ENCODE assay signal across 29 mouse cellular contexts in genomic region chr15:88603091-88603732, GRCm38 (mm10). TPM values are rescaled to one million over a fixed set of nuclear protein-coding genes. Genes with fewer than 3 reads are reported as not detected.
A peak's percentile ranks its signal among the peaks of the same experiment; 100 is the strongest.
DNase-seq lines count a peak whose midpoint lies in the region; ATAC-seq and TF ChIP-seq lines count a peak whose summit lies in the region.
"Had no signal": no experiment of that assay in that cellular context is flagged by ENCODE, and none has a peak within 500 bp of the region (broad histone marks: within the 10 kb centered on the region; RNA-seq: fewer than 3 reads in every experiment).

No protein-coding gene starts in this region.

- intact Hi-C loops in left cerebral cortex, postnatal 4 days (cut with DNase I) = no loop called here
- intact Hi-C loops in left cerebral cortex, postnatal 25 days (cut with DNase I) = no loop called here

- H3K4me3 ChIP-seq in embryonic facial prominence, embryonic 13.5 days = no peak overlapping the region
- H3K4me3 ChIP-seq: heart, embryonic 12.5 days; hindbrain, embryonic 13.5 days; megakaryocyte, embryonic 14.5 days; neural tube, embryonic 13.5 days had no signal

- TF ChIP-seq CTCF in brain, embryonic 14.5 days (IDR thresholded peaks at IDR 0.05; ENCODE audit: borderline replicate concordance, extremely low read depth, insufficient read depth, insufficient read length) = no peak

- peak; percentile 25 for DNase-seq in left cerebral cortex, postnatal 4 days
- DNase-seq in left cerebral cortex, postnatal 25 days (ENCODE audit: low spot score in 2 of 2) = no peak
- peak; percentile 37 for DNase-seq in brain, embryonic 14.5 days (ENCODE audit: low read depth)
- peak; percentile 71 for DNase-seq in cerebellum, adult 8-10 months
- DNase-seq in embryo, embryonic 11 days = no peak
- DNase-seq in gastrocnemius, postnatal 4 days (ENCODE audit: low spot score in 2 of 2) = no peak
- no peak for DNase-seq in left cerebral cortex, adult 8-10 months (ENCODE audit: low spot score in 2 of 2)
- DNase-seq: adrenal gland, postnatal 36 days; heart, postnatal 14 days; kidney, adult 8-10 months; kidney, postnatal 25 days; lung, adult 18-20 months; lung, postnatal 14 days; right cerebral cortex, postnatal 14 days; spleen, adult 18-20 months had no signal

- no peak for ATAC-seq in embryonic facial prominence, embryonic 13.5 days (ENCODE audit: insufficient number of reproducible peaks, insufficient read depth, low FRiP score, low TSS enrichment, low read depth)
- ATAC-seq: forebrain, embryonic 16.5 days had no signal

- no peak overlapping the region for H3K4me2 ChIP-seq in embryonic facial prominence, embryonic 13.5 days
- H3K4me2 ChIP-seq: heart, embryonic 12.5 days; hindbrain, embryonic 13.5 days; liver, embryonic 11.5 days; neural tube, embryonic 13.5 days had no signal

- H3K9ac ChIP-seq in embryonic facial prominence, embryonic 13.5 days = no peak overlapping the region
- H3K9ac ChIP-seq: heart, embryonic 12.5 days; hindbrain, embryonic 13.5 days; neural tube, embryonic 13.5 days had no signal

- peaks cover 5% of the 10 kb centered on the region; the same call in 1 of the 2 replicates for H3K4me1 ChIP-seq in embryonic facial prominence, embryonic 13.5 days
- H3K4me1 ChIP-seq: heart, embryonic 12.5 days; hindbrain, embryonic 13.5 days; megakaryocyte, embryonic 14.5 days; neural tube, embryonic 13.5 days had no signal

- H3K36me3 ChIP-seq in embryonic facial prominence, embryonic 13.5 days = no peaks in the 10 kb centered on the region
- H3K36me3 ChIP-seq: heart, embryonic 12.5 days; hindbrain, embryonic 13.5 days; neural tube, embryonic 13.5 days had no signal

- no peak for TF ChIP-seq POLR2A in brain, embryonic 14.5 days (IDR thresholded peaks at IDR 0.05; ENCODE audit: borderline replicate concordance, extremely low read depth, insufficient read depth, insufficient read length, poor library complexity, severe bottlenecking)

- 48% methylated on average over 9 of the region's 9 CpGs for WGBS in embryonic facial prominence, embryonic 13.5 days

- no peaks in the 10 kb centered on the region for H3K27me3 ChIP-seq in embryonic facial prominence, embryonic 13.5 days
- H3K27me3 ChIP-seq: heart, embryonic 12.5 days; hindbrain, embryonic 13.5 days; megakaryocyte, embryonic 14.5 days; neural tube, embryonic 13.5 days had no signal

- no peaks in the 10 kb centered on the region for H3K9me3 ChIP-seq in embryonic facial prominence, embryonic 13.5 days
- H3K9me3 ChIP-seq: hindbrain, embryonic 13.5 days; neural tube, embryonic 13.5 days had no signal

- H3K27ac ChIP-seq in embryonic facial prominence, embryonic 13.5 days = peak overlapping the region; percentile 48; the same call in 1 of the 2 replicates
- H3K27ac ChIP-seq: hindbrain, embryonic 13.5 days; neural tube, embryonic 13.5 days had no signal

RNA-seq across cellular contexts. Expression of gene Zdhhc25, which starts 3.1 kb away (rescaled TPM):
- total RNA-seq in left cerebral cortex, postnatal 4 days (2021) = not detected
- total RNA-seq in left cerebral cortex, postnatal 25 days (2021) = not detected
- polyA plus RNA-seq in brain, embryonic 14.5 days (2012; rRNA removed) = not detected in 2 replicates
- not detected in 2 replicates for polyA plus RNA-seq in embryonic facial prominence, embryonic 13.5 days (2015; fragmentation: Nextera tagmentation; extraction: Ambion mirVana)
- total RNA-seq in gastrocnemius, postnatal 4 days (2021) = not detected
- total RNA-seq in left cerebral cortex, adult 8-10 months (2022) = not detected
- total RNA-seq: adrenal gland, postnatal 36 days; CH12.LX; granulocyte monocyte progenitor cell, adult 5-6 weeks; heart, postnatal 14 days; left cerebral cortex, adult 18-20 months; MEL had no signal
- polyA plus RNA-seq: forebrain, embryonic 16.5 days; heart, embryonic 12.5 days; hindbrain, embryonic 13.5 days; intestine, embryonic 14.5 days; limb, embryonic 11.5 days; liver, embryonic 11.5 days; neural tube, embryonic 13.5 days; thymus, postnatal 0 days had no signal

Comparison
In these comparisons a context has a peak if more than half of its experiments do, and no peak if none do; other contexts are left out.
1. DNase-seq: peak in left cerebral cortex, postnatal 4 days (single experiment), brain, embryonic 14.5 days (single experiment) and cerebellum, adult 8-10 months (single experiment); none in left cerebral cortex, postnatal 25 days (0 of 2), embryo, embryonic 11 days (single experiment), gastrocnemius, postnatal 4 days (0 of 2) and left cerebral cortex, adult 8-10 months (0 of 2).